Mouse (Mus musculus) C3H10T1/2 (cell line): Measurements from ENCODE around the gene Usp20. TPM values are rescaled to one million over a fixed set of nuclear protein-coding genes. Genes with fewer than 3 reads are reported as not detected.

Experiments used
- polyA plus RNA-seq, 2 experiments: library from polyadenylated mRNA; unstranded; fragments of >200 nt; fragmentation: generic; extraction: Trizol; gene quantifications; one replicate each; pipeline ENCODE4 v1.2.1; 2012; ENCODE audit warnings: missing spikeins in 2 of 2

Gene Usp20
- polyA plus RNA-seq, result 1 to 10 TPM; 6.1 to 9.8 TPM

GRCm38 (mm10) chr2:30981790-30982513 is at the start of gene Usp20, which contains the start of gene BC005624:
TSS of gene Usp20 (plus strand) at chr2:30982279.
TSS of gene BC005624 (minus strand) at chr2:30982201.

DNA sequence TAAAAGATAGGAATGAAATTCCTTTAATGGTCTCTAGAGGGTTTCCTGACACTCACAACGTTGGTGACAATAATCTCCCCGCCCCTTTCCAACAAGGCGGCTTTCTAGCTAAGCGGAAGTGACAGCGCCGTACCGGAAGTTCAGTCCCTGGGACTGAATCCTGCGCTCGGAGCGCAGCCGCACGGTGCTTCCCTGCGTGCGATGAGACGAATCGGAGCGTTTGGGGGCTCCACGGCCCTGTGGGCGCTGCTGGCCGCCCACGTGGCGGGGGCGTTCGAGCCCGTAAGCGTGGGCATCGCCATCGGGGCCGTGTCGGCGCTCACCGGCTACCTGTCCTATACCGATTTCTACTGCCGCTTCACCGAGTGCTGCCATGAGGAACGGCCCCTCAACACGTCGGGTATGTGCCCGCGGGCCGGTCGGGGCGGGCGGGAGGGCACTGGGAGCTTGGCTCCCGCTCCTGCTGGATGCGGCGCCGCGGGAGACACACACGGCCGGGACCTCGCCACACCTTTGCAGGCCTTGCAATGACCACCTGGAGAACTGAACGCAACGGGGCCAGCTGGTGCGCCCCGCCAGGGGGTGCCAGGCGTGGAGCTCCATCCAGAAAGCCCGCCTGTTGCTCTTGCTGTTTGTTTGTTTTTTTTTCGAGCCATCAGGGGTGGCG is 29.1 kb upstream of the Usp20 start, which contains the start of gene Tor1b:
TSS of gene Tor1b (plus strand) at position 136 of the 667 bp plus-strand sequence.

GRCm38 (mm10) chr2:30967352-30968327 is 14.4 kb upstream of the Usp20 start, which contains the start of gene Tor1a:
TSS of gene Tor1a (minus strand) at chr2:30967933.

Other genes starting within 250 kb of the Usp20 start
- under 1 TPM; 0.18 to 0.60 TPM for gene 1700001O22Rik, start 178.6 kb upstream of the Usp20 start, polyA plus RNA-seq
- gene Ntmt1, start 174.5 kb upstream of the Usp20 start, polyA plus RNA-seq, result 10 to 100 TPM; 56.5 to 67.5 TPM
- 10 to 100 TPM; 31.7 to 34.8 TPM for gene Asb6, start 151.9 kb upstream of the Usp20 start, polyA plus RNA-seq
- gene Prrx2, start 147.3 kb upstream of the Usp20 start, polyA plus RNA-seq, result 100 to 1,000 TPM; 158 to 314 TPM
- gene Ptges, start 52.4 kb upstream of the Usp20 start, polyA plus RNA-seq, result under 1 TPM; 0.11 to 0.78 TPM
- 10 to 100 TPM in 1 of 2 experiments, 1 to 10 TPM in 1; 8.1 to 38.6 TPM for gene Tor1b, start 29.3 kb upstream of the Usp20 start, polyA plus RNA-seq
- 10 to 100 TPM; 20.5 to 36.4 TPM for gene Tor1a, start 14.3 kb upstream of the Usp20 start, polyA plus RNA-seq
- gene BC005624, start 78 bp upstream of the Usp20 start, polyA plus RNA-seq, result 10 to 100 TPM; 14.9 to 41.6 TPM
- gene Fnbp1, start 159.7 kb downstream of the Usp20 start, polyA plus RNA-seq, result 10 to 100 TPM in 1 of 2 experiments, 1 to 10 TPM in 1; 2.0 to 13.7 TPM
- 10 to 100 TPM; 12.6 to 21.5 TPM for gene Gpr107, start 170.0 kb downstream of the Usp20 start, polyA plus RNA-seq